In the genomic region with DNA sequence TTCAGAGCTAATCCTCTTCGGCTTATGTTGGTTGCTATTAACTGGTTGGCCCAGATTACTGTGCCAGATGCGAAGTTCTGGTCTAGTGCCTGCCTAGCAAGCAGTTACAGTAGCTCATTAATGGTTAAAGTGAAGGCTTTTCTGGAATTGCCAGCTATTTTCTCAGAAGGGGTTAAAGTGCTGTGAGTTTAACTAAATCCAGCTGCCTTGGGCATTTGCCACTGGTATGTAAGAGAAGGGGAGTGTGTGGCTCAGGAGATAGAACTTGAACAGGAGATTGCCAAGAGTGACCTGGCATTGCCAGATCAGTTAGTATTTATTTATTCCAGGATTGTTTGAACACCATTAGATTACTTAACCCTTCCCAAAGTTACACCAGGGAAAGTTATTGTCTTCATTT, we compare ENCODE assay signal across 29 mouse cellular contexts. TPM values are rescaled to one million over a fixed set of nuclear protein-coding genes. Genes with fewer than 3 reads are reported as not detected.
A peak's percentile ranks its signal among the peaks of the same experiment; 100 is the strongest.
DNase-seq lines count a peak whose midpoint lies in the region; ATAC-seq and TF ChIP-seq lines count a peak whose summit lies in the region.
"Had no signal": no experiment of that assay in that cellular context is flagged by ENCODE, and none has a peak within 500 bp of the region (broad histone marks: within the 10 kb centered on the region; RNA-seq: fewer than 3 reads in every experiment).

No protein-coding gene starts in this region.

- H3K27me3 ChIP-seq in kidney, embryonic 14.5 days (ENCODE audit: control insufficient read depth, insufficient read depth, low read length) = no peaks in the 10 kb centered on the region
- H3K27me3 ChIP-seq: CH12.LX; heart, embryonic 15.5 days; limb, embryonic 15.5 days; midbrain, embryonic 15.5 days; neural tube, embryonic 12.5 days; Patski had no signal

- TF ChIP-seq CTCF in layer of hippocampus, adult 2 months (conservative IDR thresholded peaks at IDR 0.05) = no peak

- H3K9ac ChIP-seq in kidney, embryonic 14.5 days (ENCODE audit: low read depth, low read length) = no peak overlapping the region
- H3K9ac ChIP-seq: heart, embryonic 15.5 days; limb, embryonic 15.5 days; liver, embryonic 14.5 days; lung, embryonic 14.5 days; midbrain, embryonic 15.5 days; neural tube, embryonic 12.5 days had no signal

- H3K9me3 ChIP-seq in kidney, embryonic 14.5 days (ENCODE audit: control insufficient read depth, low read length) = no peaks in the 10 kb centered on the region
- H3K9me3 ChIP-seq: heart, embryonic 10.5 days; heart, embryonic 15.5 days; limb, embryonic 15.5 days; midbrain, embryonic 10.5 days; midbrain, embryonic 15.5 days; neural tube, embryonic 12.5 days had no signal

- no peak overlapping the region for H3K4me3 ChIP-seq in kidney, embryonic 14.5 days (ENCODE audit: low read length)
- H3K4me3 ChIP-seq in layer of hippocampus, adult 2 months = no peak overlapping the region
- H3K4me3 ChIP-seq: heart, embryonic 10.5 days; heart, embryonic 15.5 days; limb, embryonic 15.5 days; midbrain, embryonic 10.5 days; midbrain, embryonic 15.5 days; myocyte; neural tube, embryonic 12.5 days had no signal

- peaks cover 3% of the 10 kb centered on the region; the same call in 1 of the 2 replicates for H3K36me3 ChIP-seq in kidney, embryonic 14.5 days (ENCODE audit: control insufficient read depth, insufficient read depth, low read length)
- H3K36me3 ChIP-seq: heart, embryonic 15.5 days; midbrain, embryonic 15.5 days had no signal

- H3K4me2 ChIP-seq in kidney, embryonic 14.5 days (replicated peaks; ENCODE audit: low read depth, low read length) = no peak overlapping the region
- H3K4me2 ChIP-seq: heart, embryonic 15.5 days; limb, embryonic 15.5 days; lung, embryonic 14.5 days; midbrain, embryonic 15.5 days; neural tube, embryonic 12.5 days had no signal

- peaks cover 5% of the 10 kb centered on the region; the same call in 1 of the 2 replicates for H3K4me1 ChIP-seq in kidney, embryonic 14.5 days (ENCODE audit: control insufficient read depth, insufficient read depth, low read length)
- H3K4me1 ChIP-seq: heart, embryonic 10.5 days; midbrain, embryonic 10.5 days; midbrain, embryonic 15.5 days; neural tube, embryonic 12.5 days had no signal

- H3K27ac ChIP-seq in kidney, embryonic 14.5 days (ENCODE audit: low read depth, low read length) = no peak overlapping the region
- H3K27ac ChIP-seq in layer of hippocampus, adult 2 months = 0 out of 2 replicates have a peak overlapping the region, but pooled peaks have one; percentile 10
- H3K27ac ChIP-seq: heart, embryonic 10.5 days; heart, embryonic 15.5 days; limb, embryonic 15.5 days; liver, embryonic 14.5 days; midbrain, embryonic 10.5 days; midbrain, embryonic 15.5 days; neural tube, embryonic 12.5 days had no signal

- DNase-seq in kidney, adult 11 months = peak; percentile 69
- no peak for DNase-seq in layer of hippocampus, adult 2 months (ENCODE audit: low spot score in 2 of 2)
- no peak for DNase-seq in layer of hippocampus, postnatal 10 days (ENCODE audit: low spot score in 2 of 2)
- peak; percentile 33 for DNase-seq in adipocyte (ENCODE audit: low spot score)
- peak; percentile 34 for DNase-seq in kidney, postnatal 14 days
- no peak for DNase-seq in MN1 (ENCODE audit: low spot score)
- DNase-seq: adrenal gland, postnatal 25 days; cerebellum, adult 11-12 months; cerebellum, adult 9-11 months; gastrocnemius, postnatal 10 days; heart, adult 11 months; lung, embryonic 14.5 days; lung, postnatal 14 days; right cerebral cortex, adult 18-20 months; spleen, adult 18-20 months; thymus, postnatal 14 days had no signal

- 80% methylated on average over 2 of the region's 2 CpGs for WGBS in kidney, embryonic 14.5 days

- ATAC-seq in kidney, embryonic 14.5 days (ENCODE audit: low FRiP score, low TSS enrichment) = no peak
- ATAC-seq in megakaryocyte progenitor cell, adult 5-6 weeks (replicated peaks; ENCODE audit: poor library complexity) = no peak
- ATAC-seq: hindbrain, embryonic 16.5 days; midbrain, embryonic 15.5 days; Patski had no signal

RNA-seq across cellular contexts. Expression of a gene that starts 11.1 kb away (rescaled TPM):
- polyA plus RNA-seq in kidney, embryonic 14.5 days (2014; fragmentation: Nextera tagmentation; extraction: Ambion mirVana) = 15.9 and 17.4 TPM in 2 replicates
- 10 to 100 TPM; 15.6 to 19.3 TPM for total RNA-seq in layer of hippocampus, adult 2 months (2021)
- total RNA-seq in layer of hippocampus, postnatal 10 days (2021) = 10 to 100 TPM; 18.0 to 19.0 TPM
- total RNA-seq in megakaryocyte progenitor cell, adult 5-6 weeks (2015) = 53.7 and 59.9 TPM in 2 replicates
- total RNA-seq in megakaryocyte progenitor cell, adult 5-6 weeks (2017) = 41.1 and 43.2 TPM in 2 replicates

Comparison
In these comparisons a context has a peak if more than half of its experiments do, and no peak if none do; other contexts are left out.
1. DNase-seq: peak in kidney, adult 11 months (single experiment), adipocyte (single experiment) and kidney, postnatal 14 days (single experiment); none in layer of hippocampus, adult 2 months (0 of 2), layer of hippocampus, postnatal 10 days (0 of 2) and MN1 (single experiment).